10 mouse cellular contexts compared by ENCODE assay signal in genomic region chr11:101164351-101164665, GRCm38 (mm10). TPM values are rescaled to one million over a fixed set of nuclear protein-coding genes. Genes with fewer than 3 reads are reported as not detected.
A peak's percentile ranks its signal among the peaks of the same experiment; 100 is the strongest.
DNase-seq lines count a peak whose midpoint lies in the region; ATAC-seq lines count a peak whose summit lies in the region.
"Had no signal": no experiment of that assay in that cellular context is flagged by ENCODE, and none has a peak within 500 bp of the region (broad histone marks: within the 10 kb centered on the region; RNA-seq: fewer than 3 reads in every experiment).

No protein-coding gene starts in this region.

- peak overlapping the region; percentile 34 for H3K4me3 ChIP-seq in heart, embryonic 12.5 days
- H3K4me3 ChIP-seq in hindbrain, embryonic 11.5 days (ENCODE audit: low read depth, low read length): peak overlapping the region; percentile 22
- peak overlapping the region; percentile 50 for H3K4me3 ChIP-seq in midbrain, embryonic 10.5 days

- WGBS in heart, embryonic 12.5 days: 29% methylated on average over 21 of the region's 21 CpGs
- WGBS in hindbrain, embryonic 11.5 days: 1% methylated on average over 21 of the region's 21 CpGs
- 5% methylated on average over 21 of the region's 21 CpGs for WGBS in midbrain, embryonic 10.5 days

- DNase-seq in heart, postnatal 36 days: no peak
- DNase-seq in ZHBTc4 (ENCODE audit: low read depth, low spot score): peak; percentile 22
- no peak for DNase-seq in hindbrain, embryonic 11.5 days (ENCODE audit: low spot score)
- no peak for DNase-seq in midbrain, embryonic 10.5 days (ENCODE audit: low spot score)
- DNase-seq in B cell, adult 2 months: no peak
- no peak for DNase-seq in gastrocnemius, adult 18-20 months (ENCODE audit: low spot score)
- DNase-seq in retina, embryonic 14.5 days (ENCODE audit: low spot score): no peak
- DNase-seq: spleen, adult 18-20 months had no signal

- peaks cover 75% of the 10 kb centered on the region for H3K36me3 ChIP-seq in heart, embryonic 12.5 days
- no peaks in the 10 kb centered on the region for H3K36me3 ChIP-seq in hindbrain, embryonic 11.5 days (ENCODE audit: control insufficient read depth, insufficient read depth, low read length)
- H3K36me3 ChIP-seq in midbrain, embryonic 10.5 days: peaks cover 24% of the 10 kb centered on the region

- H3K27me3 ChIP-seq in heart, embryonic 12.5 days (replicated peaks): peaks cover 81% of the 10 kb centered on the region
- H3K27me3 ChIP-seq in hindbrain, embryonic 11.5 days (ENCODE audit: control insufficient read depth, insufficient read depth, low read length): peaks cover 72% of the 10 kb centered on the region
- peaks cover 91% of the 10 kb centered on the region for H3K27me3 ChIP-seq in midbrain, embryonic 10.5 days (ENCODE audit: low read depth, poor library complexity, severe bottlenecking)

- ATAC-seq in heart, embryonic 12.5 days (ENCODE audit: insufficient number of reproducible peaks, low FRiP score): no peak
- no peak for ATAC-seq in hindbrain, embryonic 11.5 days (ENCODE audit: low FRiP score)

- no peaks in the 10 kb centered on the region for H3K9me3 ChIP-seq in heart, embryonic 12.5 days (replicated peaks)
- H3K9me3 ChIP-seq in hindbrain, embryonic 11.5 days (ENCODE audit: control insufficient read depth, low read length): no peaks in the 10 kb centered on the region
- H3K9me3 ChIP-seq in midbrain, embryonic 10.5 days (replicated peaks): no peaks in the 10 kb centered on the region
- H3K9me3 ChIP-seq: G1E had no signal

- peaks cover 33% of the 10 kb centered on the region for H3K4me1 ChIP-seq in heart, embryonic 12.5 days (replicated peaks)
- H3K4me1 ChIP-seq in hindbrain, embryonic 11.5 days (replicated peaks; ENCODE audit: control insufficient read depth, insufficient read depth, low read length): peaks cover 7% of the 10 kb centered on the region
- peaks cover 38% of the 10 kb centered on the region for H3K4me1 ChIP-seq in midbrain, embryonic 10.5 days

- peak overlapping the region; percentile 68 for H3K4me2 ChIP-seq in heart, embryonic 12.5 days
- peak overlapping the region; percentile 45 for H3K4me2 ChIP-seq in hindbrain, embryonic 11.5 days (replicated peaks; ENCODE audit: low read depth, low read length)

- intact Hi-C loops in heart, postnatal 36 days (cut with DNase I): no loop called here

- peak overlapping the region; percentile 65 for H3K9ac ChIP-seq in heart, embryonic 12.5 days
- no peak overlapping the region for H3K9ac ChIP-seq in hindbrain, embryonic 11.5 days (ENCODE audit: low read depth, low read length)

- H3K27ac ChIP-seq in heart, embryonic 12.5 days (ENCODE audit: poor library complexity, severe bottlenecking): no peak overlapping the region
- no peak overlapping the region for H3K27ac ChIP-seq in hindbrain, embryonic 11.5 days (ENCODE audit: low read depth, low read length)
- no peak overlapping the region for H3K27ac ChIP-seq in midbrain, embryonic 10.5 days (replicated peaks)

RNA-seq across cellular contexts. Expression of gene Cntnap1, which starts 6.0 kb away (rescaled TPM):
- polyA plus RNA-seq in heart, embryonic 12.5 days (2016; fragmentation: Nextera tagmentation; extraction: Ambion mirVana): 0.37 and 0.71 TPM in 2 replicates
- total RNA-seq in heart, postnatal 36 days (2021): 1 to 10 TPM; 1.5 to 1.7 TPM
- 0.29 and 0.39 TPM in 2 replicates for polyA plus RNA-seq in hindbrain, embryonic 11.5 days (2014; fragmentation: Nextera tagmentation; extraction: Ambion mirVana)
- 0.28 and 0.43 TPM in 2 replicates for polyA plus RNA-seq in midbrain, embryonic 10.5 days (2016; fragmentation: Nextera tagmentation; extraction: Ambion mirVana)
- total RNA-seq in gastrocnemius, adult 18-20 months (2021): 1 to 10 TPM in 1 of 2 experiments, under 1 TPM in 1; 0.82 to 1.2 TPM

RNA-seq across cellular contexts. Expression of gene Plekhh3, which starts 6.8 kb away (rescaled TPM):
- polyA plus RNA-seq in heart, embryonic 12.5 days (2016; fragmentation: Nextera tagmentation; extraction: Ambion mirVana): 10.4 and 10.6 TPM in 2 replicates
- 10 to 100 TPM; 25.0 to 27.7 TPM for total RNA-seq in heart, postnatal 36 days (2021)
- polyA plus RNA-seq in hindbrain, embryonic 11.5 days (2014; fragmentation: Nextera tagmentation; extraction: Ambion mirVana): 7.7 and 8.2 TPM in 2 replicates
- 4.5 and 5.6 TPM in 2 replicates for polyA plus RNA-seq in midbrain, embryonic 10.5 days (2016; fragmentation: Nextera tagmentation; extraction: Ambion mirVana)
- 10 to 100 TPM; 19.4 to 24.2 TPM for total RNA-seq in gastrocnemius, adult 18-20 months (2021)

RNA-seq across cellular contexts. Expression of gene Tubg2, which starts 8.6 kb away (rescaled TPM):
- 3.3 and 3.6 TPM in 2 replicates for polyA plus RNA-seq in heart, embryonic 12.5 days (2016; fragmentation: Nextera tagmentation; extraction: Ambion mirVana)
- 1 to 10 TPM; 3.7 to 3.9 TPM for total RNA-seq in heart, postnatal 36 days (2021)
- 5.5 and 5.7 TPM in 2 replicates for polyA plus RNA-seq in hindbrain, embryonic 11.5 days (2014; fragmentation: Nextera tagmentation; extraction: Ambion mirVana)
- polyA plus RNA-seq in midbrain, embryonic 10.5 days (2016; fragmentation: Nextera tagmentation; extraction: Ambion mirVana): 2.1 and 3.9 TPM in 2 replicates
- 1 to 10 TPM; 2.7 to 3.3 TPM for total RNA-seq in gastrocnemius, adult 18-20 months (2021)
- total RNA-seq: G1E had no signal
- polyA plus RNA-seq: G1E had no signal

RNA-seq across cellular contexts. Expression of gene Ccr10, which starts 10.9 kb away (rescaled TPM):
- 0.15 and 0.36 TPM in 2 replicates for polyA plus RNA-seq in heart, embryonic 12.5 days (2016; fragmentation: Nextera tagmentation; extraction: Ambion mirVana)
- total RNA-seq in heart, postnatal 36 days (2021): under 1 TPM in 1 of 2 experiments, not detected in 1; 0.24 TPM
- 0.19 TPM in 1 of 2 replicates, not detected in the other for polyA plus RNA-seq in hindbrain, embryonic 11.5 days (2014; fragmentation: Nextera tagmentation; extraction: Ambion mirVana)
- 0.17 and 0.20 TPM in 2 replicates for polyA plus RNA-seq in midbrain, embryonic 10.5 days (2016; fragmentation: Nextera tagmentation; extraction: Ambion mirVana)
- total RNA-seq in gastrocnemius, adult 18-20 months (2021): not detected
- total RNA-seq: G1E had no signal
- polyA plus RNA-seq: G1E had no signal

RNA-seq across cellular contexts. Expression of gene Tubg1, which starts 44.6 kb away (rescaled TPM):
- 77.3 and 78.8 TPM in 2 replicates for polyA plus RNA-seq in heart, embryonic 12.5 days (2016; fragmentation: Nextera tagmentation; extraction: Ambion mirVana)
- 10 to 100 TPM; 23.2 to 24.1 TPM for total RNA-seq in heart, postnatal 36 days (2021)
- polyA plus RNA-seq in hindbrain, embryonic 11.5 days (2014; fragmentation: Nextera tagmentation; extraction: Ambion mirVana): 97.7 and 98.6 TPM in 2 replicates
- polyA plus RNA-seq in midbrain, embryonic 10.5 days (2016; fragmentation: Nextera tagmentation; extraction: Ambion mirVana): 131 and 135 TPM in 2 replicates
- 10 to 100 TPM; 24.7 to 26.2 TPM for total RNA-seq in gastrocnemius, adult 18-20 months (2021)
